Mouse (Mus musculus) neural tube, embryonic 12.5 days (tissue): Measurements from ENCODE around the gene Hipk4. TPM values are rescaled to one million over a fixed set of nuclear protein-coding genes. Genes with fewer than 3 reads are reported as not detected.
"Not testable (repeated sequence)": the region's sequence is repeated elsewhere in the genome, so short reads cannot be mapped to it uniquely, and the experiment has no call there.

Experiments used
- ATAC-seq: fragments of 200-750 bp; cut with Nextera tagmentation; 2 replicates; pipeline ENCODE4 v1.8.0; 2017; ENCODE audit warnings: low read depth, mild to moderate bottlenecking, moderate TSS enrichment, moderate library complexity; ENCODE audit not compliant: low FRiP score
- H3K27ac ChIP-seq: fragments of 300-500 bp; sonication (generic); 2 replicates; pipeline ENCODE4 v1.5.1; 2016
- H3K27me3 ChIP-seq: fragments of 300-500 bp; sonication (generic); replicated peaks from 2 replicates; pipeline ENCODE4 v1.6.1; 2016; ENCODE audit warnings: mild to moderate bottlenecking
- H3K36me3 ChIP-seq: fragments of 300-500 bp; sonication (generic); 2 replicates; pipeline ENCODE4 v1.6.1; 2016; ENCODE audit warnings: mild to moderate bottlenecking
- H3K4me1 ChIP-seq: fragments of 300-500 bp; sonication (generic); 2 replicates; pipeline ENCODE4 v1.6.1; 2016
- H3K4me2 ChIP-seq: fragments of 300-500 bp; sonication (generic); replicated peaks from 2 replicates; pipeline ENCODE4 v1.6.1; 2016; ENCODE audit warnings: mild to moderate bottlenecking
- H3K4me3 ChIP-seq: fragments of 300-500 bp; sonication (generic); 2 replicates; pipeline ENCODE4 v1.5.1; 2016
- H3K9ac ChIP-seq: fragments of 300-500 bp; sonication (generic); 2 replicates; pipeline ENCODE4 v1.6.1; 2016; ENCODE audit warnings: mild to moderate bottlenecking
- H3K9me3 ChIP-seq: fragments of 300-500 bp; sonication (generic); 2 replicates; pipeline ENCODE4 v1.6.1; 2016; ENCODE audit warnings: mild to moderate bottlenecking
- WGBS: fragments of 180-500 bp; shearing (Covaris S2); methylation state at CpG from one replicate; pipeline ENCODE4 v1.1.7; 2016; 5-methylcytosine and 5-hydroxymethylcytosine counted together
- polyA plus RNA-seq: library from polyadenylated mRNA; unstranded; fragments of >200 nt; fragmentation: Nextera tagmentation; extraction: Ambion mirVana; gene quantifications from 2 replicates; pipeline ENCODE4 v1.2.1, GENCODE M21; 2016

Hipk4 gene
- polyA plus RNA-seq, 1 experiment from 2014 or later: 0.44 TPM

DNA sequence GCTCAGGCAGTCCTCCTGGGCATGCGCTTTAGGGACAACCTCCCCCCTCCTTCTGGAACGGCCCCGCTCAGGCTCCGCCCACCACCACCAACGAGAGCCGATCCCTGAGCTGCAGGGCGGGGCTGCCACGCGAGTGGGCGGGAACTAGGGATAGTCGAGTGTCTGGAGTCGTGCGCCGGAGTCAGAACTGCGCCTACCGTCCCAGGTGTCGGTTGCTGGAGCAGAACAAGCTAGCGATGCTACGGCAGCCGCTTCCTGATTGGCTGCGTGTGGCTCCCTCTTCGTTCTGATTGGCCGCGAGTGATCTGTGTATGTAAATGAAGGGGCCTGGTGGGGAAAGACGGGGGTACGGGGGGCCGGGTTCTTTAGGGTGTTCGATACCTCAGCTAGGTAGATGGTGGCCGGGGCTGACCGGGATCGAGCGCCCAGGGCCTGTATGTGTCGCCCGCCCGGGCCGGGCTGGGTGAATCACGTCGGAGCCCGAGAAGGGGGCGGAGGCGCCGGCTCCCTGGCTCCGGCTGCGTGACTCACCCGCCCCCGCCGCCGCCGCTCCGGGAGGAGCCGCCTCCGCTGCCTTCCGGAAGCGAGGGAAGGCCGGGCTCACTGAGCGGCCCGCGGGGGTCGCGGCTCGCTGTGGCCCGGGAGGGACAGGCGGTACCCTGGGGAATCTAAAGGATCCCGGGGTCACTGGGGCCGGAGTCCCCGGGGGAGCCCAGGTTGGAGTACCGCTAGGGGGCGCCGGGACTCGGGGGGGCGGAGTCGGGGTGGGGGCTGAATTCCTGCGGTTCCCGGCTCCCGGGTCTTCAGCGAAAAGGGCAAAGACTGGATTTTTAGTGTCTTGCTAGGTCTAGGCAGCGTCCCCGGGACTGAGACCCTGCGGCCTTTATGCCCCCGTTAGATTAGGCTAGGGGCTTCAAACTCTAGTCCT is 36.0 kb upstream of the Hipk4 start, which contains the start of gene Sertad1:
Gene Sertad1, plus strand, starts transcription at position 141 of the 928 bp plus-strand sequence.
- Histone ChIP-seq H3K4me3 (peak within 1 kb of the TSS; percentile 77), H3K27me3 (no peaks in the 10 kb centered on the region), H3K4me1 (peaks cover 24% of the 10 kb centered on the region), H3K4me2 (peak within 1 kb of the TSS; percentile 63), H3K9me3 (no peaks in the 10 kb centered on the region), H3K36me3 (no peaks in the 10 kb centered on the region), H3K9ac (peak within 1 kb of the TSS; percentile 79), H3K27ac (peak within 1 kb of the TSS; percentile 85)
- peak; percentile 96 for ATAC-seq
- under 1% methylated on average over 80 of the region's 80 CpGs for WGBS

DNA sequence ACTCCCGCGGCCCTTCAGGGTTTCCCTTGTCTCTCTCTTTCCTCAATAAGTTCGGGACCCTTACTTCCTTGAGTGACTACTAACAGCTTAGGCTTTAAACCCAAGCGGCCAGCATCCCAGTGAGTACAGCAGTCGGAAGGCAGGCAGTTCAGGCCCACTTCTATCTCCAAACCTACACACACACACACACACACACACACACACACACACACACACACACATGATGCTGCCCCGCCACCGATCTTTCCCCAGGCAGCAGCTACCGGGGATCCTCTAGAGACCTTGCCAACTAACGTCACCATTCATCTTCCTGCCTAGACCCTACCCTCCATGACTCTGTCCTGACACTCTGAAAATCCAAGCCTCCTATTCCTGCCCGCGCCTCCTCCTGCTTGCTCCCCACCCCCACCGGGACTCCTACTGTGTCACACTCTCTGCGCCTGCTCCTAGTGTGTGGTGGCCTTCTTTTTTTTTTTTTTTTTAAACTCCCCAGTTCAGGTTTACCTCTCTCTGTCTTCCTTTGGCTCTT is 35.3 kb upstream of the Hipk4 start:
- under 1% methylated on average over 13 of the region's 13 CpGs for WGBS
- Histone ChIP-seq H3K4me2 (peak overlapping the region; percentile 63), H3K4me3 (peak overlapping the region; percentile 77), H3K9me3 (no peaks in the 10 kb centered on the region), H3K9ac (peak overlapping the region; percentile 79), H3K4me1 (peaks cover 24% of the 10 kb centered on the region), H3K27ac (no peak overlapping the region), H3K27me3 (no peaks in the 10 kb centered on the region), H3K36me3 (no peaks in the 10 kb centered on the region)
- peak; percentile 2; the same call in 1 of the 2 replicates for ATAC-seq

DNA sequence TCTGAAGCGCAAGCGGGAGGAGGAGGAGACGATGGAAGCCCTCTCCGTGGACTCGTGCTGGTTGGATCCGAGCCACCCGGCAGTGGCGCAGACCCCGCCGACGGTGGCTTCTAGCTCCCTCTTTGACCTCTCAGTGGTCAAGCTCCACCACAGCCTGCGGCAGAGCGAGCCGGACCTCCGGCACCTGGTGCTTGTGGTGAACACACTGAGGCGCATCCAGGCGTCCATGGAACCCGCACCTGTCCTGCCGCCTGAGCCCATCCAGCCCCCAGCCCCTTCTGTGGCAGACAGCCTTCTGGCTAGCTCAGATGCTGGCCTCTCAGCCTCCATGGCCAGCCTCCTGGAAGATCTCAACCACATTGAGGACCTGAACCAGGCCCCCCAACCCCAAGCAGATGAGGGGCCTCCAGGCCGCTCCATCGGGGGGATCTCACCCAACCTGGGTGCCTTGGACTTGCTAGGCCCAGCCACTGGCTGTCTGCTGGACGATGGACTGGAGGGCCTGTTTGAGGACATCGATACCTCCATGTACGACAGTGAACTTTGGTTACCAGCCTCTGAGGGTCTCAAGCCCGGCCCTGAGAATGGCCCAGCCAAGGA is 33.7 kb upstream of the Hipk4 start:
- no peaks in the 10 kb centered on the region for H3K36me3 ChIP-seq
- peaks cover 24% of the 10 kb centered on the region for H3K4me1 ChIP-seq
- no peak overlapping the region for H3K9ac ChIP-seq
- no peak overlapping the region for H3K4me3 ChIP-seq
- H3K27me3 ChIP-seq: no peaks in the 10 kb centered on the region
- no peak for ATAC-seq
- no peaks in the 10 kb centered on the region for H3K9me3 ChIP-seq
- WGBS: 92% methylated on average over 25 of the region's 25 CpGs
- no peak overlapping the region for H3K4me2 ChIP-seq
- H3K27ac ChIP-seq: no peak overlapping the region

DNA sequence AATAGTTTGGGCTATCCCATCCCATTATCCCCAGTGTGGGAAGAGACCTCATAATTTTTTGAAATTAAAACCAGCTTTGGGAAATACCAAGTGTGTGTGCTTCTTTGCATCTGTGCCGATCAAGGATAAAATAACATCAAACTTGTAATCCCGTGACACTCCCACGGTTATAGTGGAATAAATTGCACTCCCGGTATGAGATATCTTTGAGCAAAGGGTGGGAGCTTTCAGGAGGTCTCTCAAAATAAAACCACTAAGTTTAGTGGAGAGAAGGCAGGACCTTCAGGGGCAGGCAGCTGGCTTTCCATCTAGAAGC is 32.9 kb upstream of the Hipk4 start:
- H3K4me1 ChIP-seq: peaks cover 24% of the 10 kb centered on the region
- 46% methylated on average over 4 of the region's 4 CpGs for WGBS
- peak overlapping the region; percentile 67 for H3K4me2 ChIP-seq
- peak overlapping the region; percentile 67 for H3K9ac ChIP-seq
- H3K27ac ChIP-seq: no peak overlapping the region
- ATAC-seq: no peak
- H3K4me3 ChIP-seq: 0 out of 2 replicates have a peak overlapping the region, but pooled peaks have one; percentile 34
- no peaks in the 10 kb centered on the region for H3K36me3 ChIP-seq
- no peaks in the 10 kb centered on the region for H3K9me3 ChIP-seq
- H3K27me3 ChIP-seq: no peaks in the 10 kb centered on the region

DNA sequence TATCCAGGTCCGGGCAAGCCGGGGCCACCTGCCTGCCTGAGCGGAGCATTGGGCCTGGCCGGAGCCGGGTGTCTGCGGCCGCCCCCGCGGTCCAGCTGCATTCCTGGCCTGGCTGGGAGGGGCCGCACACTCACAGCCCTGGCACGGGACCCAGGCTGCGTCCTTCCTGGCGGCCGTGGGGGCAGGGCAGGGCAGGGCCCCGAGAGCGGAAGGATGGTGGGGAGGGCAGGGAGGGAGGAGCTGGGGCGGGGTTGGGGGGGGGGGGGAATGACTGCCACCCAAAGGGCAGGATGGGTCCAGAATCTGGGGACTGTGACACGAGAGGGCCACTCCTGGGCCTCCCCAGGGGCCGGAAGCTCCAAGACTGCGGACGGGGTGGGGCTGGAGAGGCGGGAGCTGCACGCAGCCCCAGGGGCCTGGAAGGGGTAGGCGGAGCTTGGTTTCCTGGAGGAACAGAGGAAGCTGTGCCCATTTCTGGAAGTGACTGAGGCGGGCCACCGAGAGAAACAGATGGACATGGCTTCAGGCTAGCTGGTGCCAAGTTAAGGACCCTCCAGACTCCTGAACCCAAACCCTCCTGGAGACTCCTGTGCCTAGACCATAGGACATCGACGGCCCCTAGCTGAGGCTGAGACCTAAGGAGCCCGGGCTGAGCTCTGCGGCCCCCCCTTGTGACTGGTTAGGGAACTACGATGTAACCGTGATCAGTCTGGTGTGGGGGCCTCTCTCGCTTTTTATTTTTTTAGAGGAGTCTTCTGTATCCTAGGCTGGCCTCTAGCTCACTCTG is 32.3 kb upstream of the Hipk4 start:
- peak overlapping the region; percentile 37; the same call in 1 of the 2 replicates for H3K27ac ChIP-seq
- peak overlapping the region; percentile 67 for H3K4me2 ChIP-seq
- H3K4me1 ChIP-seq: peaks cover 24% of the 10 kb centered on the region
- no peaks in the 10 kb centered on the region for H3K27me3 ChIP-seq
- H3K9ac ChIP-seq: peak overlapping the region; percentile 67
- whole genome bisulfite sequencing: 2% methylated on average over 32 of the region's 33 CpGs
- no peaks in the 10 kb centered on the region for H3K36me3 ChIP-seq
- no peaks in the 10 kb centered on the region for H3K9me3 ChIP-seq
- H3K4me3 ChIP-seq: peak overlapping the region; percentile 34
- ATAC-seq: no peak

DNA sequence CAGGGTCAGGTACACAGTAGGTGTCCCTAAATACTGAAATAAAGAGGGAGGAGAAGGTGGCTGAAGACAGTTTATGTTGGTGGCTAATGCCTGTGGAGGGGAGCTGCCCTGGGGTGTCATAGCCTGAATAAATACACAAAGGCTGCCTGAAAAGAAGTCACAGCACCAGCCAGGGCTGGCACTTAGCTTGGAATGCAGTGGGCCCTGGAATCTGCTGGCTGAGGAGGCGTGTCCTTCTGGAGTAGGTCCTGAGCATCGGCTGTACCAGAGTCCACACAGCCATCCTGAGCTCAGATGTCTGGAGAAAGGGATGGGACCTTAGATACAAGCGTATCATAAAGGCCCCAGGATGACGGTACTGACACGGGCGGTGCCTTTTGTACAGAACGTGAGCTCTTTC is 31.2 kb upstream of the Hipk4 start:
- H3K27me3 ChIP-seq: no peaks in the 10 kb centered on the region
- WGBS: 67% methylated on average over 7 of the region's 7 CpGs
- H3K9ac ChIP-seq: no peak overlapping the region
- no peak for ATAC-seq
- H3K27ac ChIP-seq: no peak overlapping the region
- H3K4me1 ChIP-seq: peaks cover 22% of the 10 kb centered on the region
- H3K9me3 ChIP-seq: no peaks in the 10 kb centered on the region
- no peak overlapping the region for H3K4me3 ChIP-seq
- no peak overlapping the region for H3K4me2 ChIP-seq
- no peaks in the 10 kb centered on the region for H3K36me3 ChIP-seq

DNA sequence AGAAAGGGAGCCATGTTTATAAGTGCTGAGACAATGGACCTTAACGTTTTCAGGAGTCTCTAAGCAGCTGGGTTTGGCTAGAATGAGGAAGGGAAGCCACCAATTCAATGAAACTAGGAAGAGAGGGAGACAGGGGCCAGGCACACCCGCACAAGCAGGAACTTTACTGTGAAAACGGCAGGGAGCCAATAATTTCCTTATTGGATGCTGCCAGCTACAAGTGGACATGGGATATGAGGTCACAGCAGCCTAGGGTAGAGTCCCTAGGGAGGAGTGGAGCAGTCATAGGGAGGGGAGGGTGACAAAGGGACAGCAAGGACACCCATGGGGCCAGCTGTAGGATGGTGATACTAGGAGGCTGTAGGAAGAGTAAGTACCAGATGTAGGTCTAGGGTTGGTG is 30.0 kb upstream of the Hipk4 start:
- WGBS: 76% methylated on average over 3 of the region's 3 CpGs
- no peak for ATAC-seq
- Histone ChIP-seq H3K4me1 (peaks cover 15% of the 10 kb centered on the region), H3K4me2 (no peak overlapping the region), H3K27me3 (no peaks in the 10 kb centered on the region), H3K4me3 (no peak overlapping the region), H3K27ac (no peak overlapping the region), H3K36me3 (no peaks in the 10 kb centered on the region), H3K9me3 (no peaks in the 10 kb centered on the region), H3K9ac (no peak overlapping the region)

DNA sequence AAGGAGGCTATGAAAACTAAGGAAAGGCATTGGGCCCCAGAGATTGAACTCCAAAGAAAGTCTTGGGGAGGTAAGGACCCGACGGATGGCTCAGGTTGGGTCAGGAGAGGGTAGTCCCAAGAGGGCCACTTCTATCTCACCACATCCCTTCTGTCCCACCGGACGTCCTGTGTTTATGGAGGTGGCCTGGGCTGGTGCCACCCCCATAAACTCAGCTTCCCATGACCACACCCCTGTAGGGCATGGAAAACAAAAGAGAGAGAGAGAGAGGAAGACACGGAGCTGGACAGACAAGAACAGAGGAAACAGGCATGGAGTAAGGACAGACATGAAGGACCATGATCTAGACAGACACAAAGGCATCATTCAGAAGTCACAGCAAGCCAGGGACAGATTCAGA is 29.6 kb upstream of the Hipk4 start:
- no peak for ATAC-seq
- Histone ChIP-seq H3K27ac (no peak overlapping the region), H3K36me3 (no peaks in the 10 kb centered on the region), H3K4me3 (no peak overlapping the region), H3K4me2 (no peak overlapping the region), H3K4me1 (peaks cover 11% of the 10 kb centered on the region), H3K27me3 (no peaks in the 10 kb centered on the region), H3K9me3 (no peaks in the 10 kb centered on the region), H3K9ac (no peak overlapping the region)
- WGBS: 84% methylated on average over 5 of the region's 5 CpGs

DNA sequence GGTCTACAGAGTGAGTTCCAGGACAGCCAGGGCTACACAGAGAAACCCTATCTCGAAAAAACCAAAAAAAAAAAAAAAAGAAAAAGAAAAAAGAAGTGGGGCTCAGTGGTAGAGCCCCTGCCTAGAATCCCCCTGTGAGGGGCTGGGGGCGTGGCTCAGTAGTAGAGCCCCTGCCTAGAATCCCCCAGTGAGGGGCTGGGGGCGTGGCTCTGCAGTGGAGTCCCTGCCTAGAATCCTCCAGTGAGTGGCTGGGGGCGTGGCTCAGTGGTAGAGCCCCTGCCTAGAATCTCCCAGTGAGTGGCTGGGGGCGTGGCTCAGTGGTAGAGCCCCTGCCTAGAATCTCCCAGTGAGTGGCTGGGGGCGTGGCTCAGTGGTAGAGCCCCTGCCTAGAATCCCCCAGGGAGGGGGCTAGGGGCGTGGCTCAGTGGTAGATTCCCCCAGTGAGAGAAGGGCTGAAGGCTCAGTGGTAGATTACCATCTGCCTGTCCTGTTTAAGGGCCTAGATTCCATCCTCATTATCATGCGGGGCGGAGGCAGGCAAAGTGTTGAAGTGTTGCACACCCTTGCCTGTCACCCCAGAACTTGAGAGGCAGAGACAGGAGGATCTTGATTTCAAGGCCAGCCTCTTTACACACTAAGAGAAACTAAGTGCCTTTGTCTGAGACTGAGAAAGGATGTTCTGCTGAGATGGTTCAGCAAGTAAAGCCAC is 28.3 kb upstream of the Hipk4 start:
- H3K9me3 ChIP-seq, ATAC-seq, H3K4me3 ChIP-seq, H3K27me3 ChIP-seq, H3K36me3 ChIP-seq, H3K4me2 ChIP-seq, H3K9ac ChIP-seq, H3K27ac ChIP-seq: not testable (repeated sequence)
- 83% methylated on average over 9 of the region's 9 CpGs for WGBS
- H3K4me1 ChIP-seq: peaks cover 11% of the 10 kb centered on the region

DNA sequence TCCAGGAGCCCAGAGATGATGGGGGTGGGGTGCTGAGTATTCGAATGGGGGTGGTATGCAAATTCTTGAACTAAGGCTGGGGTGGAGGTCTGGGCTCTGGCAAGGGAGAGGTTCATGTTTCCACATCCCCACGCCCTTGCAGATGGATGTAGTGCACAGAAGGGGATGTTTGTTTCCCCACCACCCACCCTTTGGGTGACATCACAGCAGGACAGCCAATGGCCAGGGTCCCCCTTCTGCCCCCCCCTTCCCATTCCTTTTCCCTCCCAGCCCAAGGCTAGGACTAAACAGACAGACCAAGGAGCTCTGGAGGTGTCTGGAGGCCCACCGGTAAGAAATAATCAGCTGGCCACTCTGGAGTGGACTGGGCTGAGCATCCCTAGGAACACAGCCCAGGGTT is 24.0 kb upstream of the Hipk4 start, which contains the start of gene Prx:
Gene Prx, plus strand, starts transcription at position 289 of the 400 bp plus-strand sequence.
- Histone ChIP-seq H3K4me1 (no peaks in the 10 kb centered on the region), H3K27ac (no peak within 1 kb of the TSS), H3K4me3 (no peak within 1 kb of the TSS), H3K4me2 (no peak within 1 kb of the TSS), H3K9ac (no peak within 1 kb of the TSS), H3K27me3 (no peaks in the 10 kb centered on the region), H3K9me3 (no peaks in the 10 kb centered on the region), H3K36me3 (no peaks in the 10 kb centered on the region)
- WGBS: 65% methylated on average over 3 of the region's 3 CpGs
- no peak for ATAC-seq

DNA sequence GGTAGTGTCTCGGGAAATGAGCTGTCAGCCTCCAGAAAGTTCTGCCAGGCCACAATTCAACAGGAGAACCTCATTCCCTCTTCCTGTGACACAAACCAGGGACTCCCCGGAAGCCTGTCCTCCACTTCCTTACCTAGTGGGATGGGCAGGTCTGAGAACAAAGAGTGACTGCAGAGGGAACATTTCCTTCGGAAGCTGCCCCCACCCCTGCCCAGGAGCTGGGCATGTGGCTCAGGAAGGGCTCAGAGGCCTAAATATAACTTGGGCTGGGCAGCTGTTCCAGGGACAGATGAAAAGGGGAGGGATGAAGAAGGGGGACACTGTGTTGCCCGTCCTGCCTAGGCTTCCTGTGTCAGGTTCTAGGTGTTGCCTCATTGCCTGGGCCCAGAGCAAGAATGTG is 21.4 kb upstream of the Hipk4 start:
- no peak overlapping the region for H3K27ac ChIP-seq
- 71% methylated on average over 4 of the region's 4 CpGs for WGBS
- no peak overlapping the region for H3K4me2 ChIP-seq
- no peak overlapping the region for H3K4me3 ChIP-seq
- H3K9ac ChIP-seq: no peak overlapping the region
- no peak for ATAC-seq
- no peaks in the 10 kb centered on the region for H3K36me3 ChIP-seq
- H3K27me3 ChIP-seq: no peaks in the 10 kb centered on the region
- no peaks in the 10 kb centered on the region for H3K9me3 ChIP-seq
- no peaks in the 10 kb centered on the region for H3K4me1 ChIP-seq
